Mouse (Mus musculus) heart, embryonic 14.5 days (tissue): ENCODE measurements around the gene Ppp1r37. TPM values are rescaled to one million over a fixed set of nuclear protein-coding genes. Genes with fewer than 3 reads are reported as not detected.

Source experiments
- ATAC-seq: fragments of 200-750 bp; cut with Nextera tagmentation; 2 replicates; pipeline ENCODE4 v1.8.0; 2017; ENCODE audit warnings: low read depth, moderate TSS enrichment; ENCODE audit not compliant: insufficient number of reproducible peaks, insufficient read depth, low FRiP score
- H3K27ac ChIP-seq, 2 experiments: fragments of 200-500 bp in 1 of 2; fragments of 300-500 bp in 1 of 2; sonication (generic) in 1 of 2; replicated peaks in 1 of 2; 2 replicates each; pipeline ENCODE4 v1.5.1; 2012 to 2014; ENCODE audit warnings: low read depth in 2 of 2, low read length in 2 of 2, control low read depth in 1 of 2, mild to moderate bottlenecking in 1 of 2, mixed read lengths in 1 of 2; ENCODE audit not compliant: control insufficient read depth in 1 of 2, insufficient read depth in 1 of 2
- H3K27me3 ChIP-seq: fragments of 300-500 bp; sonication (generic); 2 replicates; pipeline ENCODE4 v1.6.1; 2014; ENCODE audit warnings: mild to moderate bottlenecking, low read length, control low read depth; ENCODE audit not compliant: control insufficient read depth, insufficient read depth
- H3K36me3 ChIP-seq: fragments of 300-500 bp; sonication (generic); 2 replicates; pipeline ENCODE4 v1.6.1; 2014; ENCODE audit warnings: mild to moderate bottlenecking, control low read depth, low read length, mixed read lengths; ENCODE audit not compliant: control insufficient read depth, insufficient read depth
- H3K4me1 ChIP-seq, 2 experiments: fragments of 200-500 bp in 1 of 2; fragments of 300-500 bp in 1 of 2; sonication (generic) in 1 of 2; 2 replicates each; pipeline ENCODE4 v1.6.1; 2012 to 2014; ENCODE audit warnings: low read length in 2 of 2, control low read depth in 1 of 2, mixed read lengths in 1 of 2; ENCODE audit not compliant: control insufficient read depth in 2 of 2, insufficient read depth in 2 of 2
- H3K4me2 ChIP-seq: fragments of 300-500 bp; sonication (generic); 2 replicates; pipeline ENCODE4 v1.6.1; 2014; ENCODE audit warnings: mild to moderate bottlenecking, low read length
- H3K4me3 ChIP-seq, 2 experiments: fragments of 200-500 bp in 1 of 2; fragments of 300-500 bp in 1 of 2; sonication (generic) in 1 of 2; 2 replicates each; pipeline ENCODE4 v1.5.1; 2012 to 2014; ENCODE audit warnings: low read length in 2 of 2, mild to moderate bottlenecking in 2 of 2, control low read depth in 1 of 2, low read depth in 1 of 2, moderate library complexity in 1 of 2; ENCODE audit not compliant: control insufficient read depth in 1 of 2, insufficient read depth in 1 of 2
- H3K9ac ChIP-seq: fragments of 300-500 bp; sonication (generic); 2 replicates; pipeline ENCODE4 v1.6.1; 2014; ENCODE audit warnings: mild to moderate bottlenecking, low read length
- H3K9me3 ChIP-seq: fragments of 300-500 bp; sonication (generic); 2 replicates; pipeline ENCODE4 v1.6.1; 2016; ENCODE audit warnings: low read length, control low read depth; ENCODE audit not compliant: control insufficient read depth
- WGBS: fragments of 180-500 bp; shearing (Covaris S2); extraction: QIAGEN DNeasy Blood & Tissue Kit; methylation state at CpG from one replicate; pipeline ENCODE4 v1.1.7; 2014; 5-methylcytosine and 5-hydroxymethylcytosine counted together
- polyA plus RNA-seq: library from polyadenylated mRNA; unstranded; fragments of >200 nt; fragmentation: Nextera tagmentation; extraction: Ambion mirVana; gene quantifications from 2 replicates; pipeline ENCODE4 v1.2.1, GENCODE M21; 2014

Ppp1r37 gene
- polyA plus RNA-seq, 1 experiment from 2014 or later, result 5.3 TPM

DNA sequence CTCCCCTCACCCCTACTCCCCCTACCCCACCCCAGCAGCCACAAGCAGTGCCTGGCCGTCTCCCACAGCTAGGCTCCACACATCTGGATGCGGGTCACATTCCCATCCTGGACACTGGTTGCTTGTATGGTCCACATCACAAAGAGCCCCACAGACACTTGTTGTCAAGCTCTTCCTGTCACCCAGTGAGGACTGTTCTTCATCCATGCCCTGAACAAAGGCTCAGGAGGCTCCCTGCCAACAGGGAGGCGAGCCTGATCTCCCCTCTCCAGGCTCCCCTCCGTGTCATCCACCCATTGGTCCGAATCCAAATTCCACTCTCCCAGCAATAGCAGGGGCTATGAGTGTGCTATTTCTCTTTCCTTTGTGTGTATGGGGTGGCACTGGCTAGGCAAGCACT is 37.7 kb upstream of the Ppp1r37 start:
- 66% methylated on average over 5 of the region's 5 CpGs for WGBS
- Histone ChIP-seq H3K4me2 (no peak overlapping the region), H3K36me3 (peaks cover 70% of the 10 kb centered on the region), H3K27ac (no peak overlapping the region), H3K9ac (no peak overlapping the region), H3K4me3 (no peak overlapping the region), H3K9me3 (no peaks in the 10 kb centered on the region), H3K4me1 (peaks cover 6 to 21% of the 10 kb centered on the region in 2 experiments), H3K27me3 (no peaks in the 10 kb centered on the region)
- ATAC-seq, result no peak

DNA sequence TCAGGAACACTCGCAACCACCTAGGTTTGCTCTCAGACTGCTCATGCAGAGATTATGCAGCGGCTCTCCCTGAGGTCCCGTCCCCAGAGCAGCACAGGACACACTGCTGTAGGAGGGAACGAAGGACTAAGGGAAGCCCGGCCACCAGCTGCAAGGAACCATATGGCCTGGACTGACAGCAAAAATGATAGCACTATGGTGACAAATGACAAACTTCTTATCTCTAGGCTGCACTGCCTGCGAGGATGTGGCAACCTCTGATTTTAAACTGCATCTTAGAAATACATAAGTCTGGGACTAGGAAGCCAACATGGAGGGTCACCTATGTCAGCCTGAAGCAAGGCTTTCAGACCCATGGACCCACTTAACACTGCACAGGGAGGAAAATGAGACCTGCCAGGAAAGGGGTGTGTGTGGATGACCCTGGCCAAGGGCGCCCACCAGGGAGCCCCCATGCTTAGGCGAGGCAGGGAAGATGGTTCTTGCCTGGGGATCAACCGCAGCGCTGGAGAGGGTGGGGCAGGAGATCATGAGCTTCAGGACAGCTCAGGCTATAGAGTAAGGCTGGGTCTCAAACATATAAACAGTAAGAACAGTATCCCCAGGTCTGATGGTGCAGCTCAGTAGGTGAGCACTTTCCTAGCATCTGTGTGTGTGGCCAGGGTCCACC is 30.3 kb upstream of the Ppp1r37 start:
- no peaks in the 10 kb centered on the region for H3K4me1 ChIP-seq
- no peaks in the 10 kb centered on the region for H3K9me3 ChIP-seq
- no peak overlapping the region for H3K4me2 ChIP-seq
- H3K36me3 ChIP-seq, result peaks cover 96% of the 10 kb centered on the region
- no peak overlapping the region for H3K9ac ChIP-seq
- no peak for ATAC-seq
- WGBS, result 74% methylated on average over 10 of the region's 10 CpGs
- H3K27ac ChIP-seq, result no peak overlapping the region
- H3K27me3 ChIP-seq, result no peaks in the 10 kb centered on the region
- no peak overlapping the region for H3K4me3 ChIP-seq

DNA sequence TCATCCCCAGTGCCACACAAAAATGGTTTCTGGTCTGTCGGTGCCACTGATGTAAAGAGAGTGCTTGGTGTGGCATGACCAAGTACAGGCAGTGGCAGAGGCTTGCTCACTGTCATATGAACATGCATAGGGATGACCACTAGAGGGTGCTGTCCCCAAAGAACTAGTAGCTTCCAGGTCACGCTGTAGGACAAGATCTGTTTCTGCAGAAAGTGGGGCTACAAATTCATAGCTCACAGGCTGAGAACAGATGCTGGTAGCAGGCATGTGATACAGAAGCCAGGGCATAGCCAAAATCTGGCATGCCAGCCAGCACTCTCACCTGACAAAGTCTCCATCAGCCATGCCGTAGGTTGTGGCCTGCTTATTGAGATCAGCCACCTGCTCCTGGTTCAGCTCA is 27.0 kb upstream of the Ppp1r37 start:
- Histone ChIP-seq H3K4me3 (no peak overlapping the region), H3K4me2 (no peak overlapping the region), H3K9me3 (no peaks in the 10 kb centered on the region), H3K27ac (no peak overlapping the region), H3K36me3 (peaks cover 98% of the 10 kb centered on the region), H3K9ac (no peak overlapping the region), H3K27me3 (no peaks in the 10 kb centered on the region), H3K4me1 (peaks cover 5 to 8% of the 10 kb centered on the region in 2 experiments; a peak in 2 of 4 replicates)
- 55% methylated on average over 3 of the region's 3 CpGs for WGBS
- ATAC-seq, result peak; percentile 35; the same call in 1 of the 2 replicates

DNA sequence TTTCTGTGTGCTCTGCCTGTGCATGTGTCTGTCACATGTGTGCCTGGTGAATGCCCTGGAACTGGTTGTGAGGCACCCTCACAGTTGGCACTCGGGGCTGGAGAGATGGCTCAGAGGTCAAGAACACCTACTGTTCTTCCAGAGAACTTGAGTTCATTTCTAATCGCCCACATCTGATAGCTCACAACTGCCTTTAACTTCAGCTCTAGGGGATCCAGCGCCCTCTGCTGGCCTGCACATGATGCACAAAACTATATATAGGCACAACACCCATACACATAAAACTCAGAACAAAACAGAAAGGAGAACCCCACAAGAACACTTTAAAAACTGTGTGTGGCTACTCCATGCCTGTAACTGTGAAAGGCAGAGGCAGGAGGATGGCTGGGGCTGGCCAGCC is 26.3 kb upstream of the Ppp1r37 start:
- Histone ChIP-seq H3K27ac (no peak overlapping the region), H3K4me1 (peaks cover 5 to 8% of the 10 kb centered on the region in 2 experiments; a peak in 2 of 4 replicates), H3K4me2 (no peak overlapping the region), H3K9me3 (no peaks in the 10 kb centered on the region), H3K9ac (no peak overlapping the region), H3K27me3 (no peaks in the 10 kb centered on the region), H3K36me3 (peaks cover 99% of the 10 kb centered on the region), H3K4me3 (no peak overlapping the region)
- 51% methylated on average over 3 of the region's 3 CpGs for WGBS
- ATAC-seq, result no peak

DNA sequence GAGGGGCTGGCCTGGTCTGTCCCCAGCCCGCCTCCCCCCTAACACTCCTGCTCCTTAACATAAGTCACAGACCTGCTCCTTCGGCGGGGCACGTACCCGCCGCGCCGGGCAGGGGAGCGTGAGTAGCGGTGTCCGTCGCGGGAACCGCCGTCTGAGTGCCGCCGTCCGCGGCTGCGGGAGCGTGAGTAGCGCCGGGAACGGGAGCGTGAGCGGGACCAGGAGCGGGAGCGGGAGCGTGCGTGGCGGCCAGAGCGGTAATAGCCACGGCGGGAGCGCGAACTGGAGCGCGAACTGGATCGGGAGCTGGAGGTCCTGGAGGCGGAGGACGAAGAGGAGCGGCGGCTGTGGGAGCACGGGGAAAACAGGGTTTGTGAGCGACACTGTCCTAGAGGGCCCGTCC is 23.4 kb upstream of the Ppp1r37 start:
- WGBS, result 71% methylated on average over 46 of the region's 46 CpGs
- H3K9ac ChIP-seq, result 0 out of 2 replicates have a peak overlapping the region, but pooled peaks have one; percentile 8
- ATAC-seq, result no peak

DNA sequence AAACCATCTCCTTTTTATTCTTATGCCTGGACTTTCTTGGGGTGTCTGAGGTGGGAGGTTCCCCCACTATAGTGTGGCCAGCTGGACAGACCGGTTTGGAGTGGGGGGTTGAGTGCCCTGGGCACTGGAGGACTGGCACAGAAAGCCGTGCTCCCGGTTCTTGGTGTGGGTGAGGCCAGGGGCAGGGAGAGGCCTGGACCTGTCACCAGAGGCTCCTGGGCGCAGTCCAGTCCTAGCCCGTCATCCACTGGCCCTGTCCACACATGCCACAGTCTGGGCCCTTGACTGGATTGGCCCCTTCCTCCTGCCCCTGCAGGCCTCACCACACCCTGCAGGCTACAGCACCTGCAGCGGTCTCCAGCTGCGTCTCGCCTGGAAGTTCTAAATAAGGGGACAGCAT is 17.8 kb upstream of the Ppp1r37 start:
- H3K4me2 ChIP-seq, result no peak overlapping the region
- no peaks in the 10 kb centered on the region for H3K9me3 ChIP-seq
- no peak for ATAC-seq
- peaks cover 57% of the 10 kb centered on the region for H3K36me3 ChIP-seq
- H3K27me3 ChIP-seq, result peaks cover 30% of the 10 kb centered on the region
- H3K9ac ChIP-seq, result no peak overlapping the region
- H3K4me1 ChIP-seq, result peaks cover 13 to 17% of the 10 kb centered on the region in 2 experiments; a peak in 3 of 4 replicates
- H3K4me3 ChIP-seq, result no peak overlapping the region
- H3K27ac ChIP-seq, result no peak overlapping the region
- 83% methylated on average over 8 of the region's 8 CpGs for WGBS

More for the DNA sequence above, 23.4 kb upstream of the Ppp1r37 start:
- Histone ChIP-seq H3K27me3 (no peaks in the 10 kb centered on the region), H3K4me2 (peak overlapping the region; percentile 16; the same call in 1 of the 2 replicates), H3K4me3 (no peak overlapping the region), H3K36me3 (peaks cover 96% of the 10 kb centered on the region), H3K27ac (0 out of 4 replicates have a peak overlapping the region, but pooled peaks of 1 of the 2 experiments have one; percentile 24), H3K9me3 (no peaks in the 10 kb centered on the region), H3K4me1 (peaks cover 5 to 8% of the 10 kb centered on the region in 2 experiments; a peak in 2 of 4 replicates)

DNA sequence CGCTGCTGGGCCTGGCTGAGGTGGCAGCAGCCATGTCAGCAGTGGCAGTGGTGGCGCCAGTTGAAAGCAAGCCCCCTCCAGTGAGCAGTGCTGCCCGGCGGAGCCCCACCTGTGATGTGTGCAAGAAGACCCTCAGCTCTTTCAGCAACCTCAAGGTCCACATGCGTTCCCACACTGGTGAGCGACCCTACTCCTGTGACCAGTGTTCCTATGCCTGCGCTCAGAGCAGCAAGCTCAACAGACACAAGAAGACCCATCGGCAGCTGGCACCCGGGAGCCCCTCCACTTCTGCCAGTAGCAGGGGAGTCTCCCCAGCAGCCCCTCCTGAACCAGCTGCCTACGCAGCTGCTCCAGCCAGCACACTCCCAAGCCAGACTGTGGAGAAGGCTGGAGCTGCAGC is 16.9 kb upstream of the Ppp1r37 start:
- H3K36me3 ChIP-seq, result peaks cover 48% of the 10 kb centered on the region
- 89% methylated on average over 10 of the region's 10 CpGs for WGBS

More for the DNA sequence above, 16.9 kb upstream of the Ppp1r37 start:
- no peak for ATAC-seq
- Histone ChIP-seq H3K9ac (no peak overlapping the region), H3K27me3 (peaks cover 30% of the 10 kb centered on the region), H3K4me2 (no peak overlapping the region), H3K27ac (no peak overlapping the region), H3K4me3 (no peak overlapping the region), H3K9me3 (no peaks in the 10 kb centered on the region), H3K4me1 (peaks cover 11 to 13% of the 10 kb centered on the region in 2 experiments; a peak in 3 of 4 replicates)
